In the genomic region with DNA sequence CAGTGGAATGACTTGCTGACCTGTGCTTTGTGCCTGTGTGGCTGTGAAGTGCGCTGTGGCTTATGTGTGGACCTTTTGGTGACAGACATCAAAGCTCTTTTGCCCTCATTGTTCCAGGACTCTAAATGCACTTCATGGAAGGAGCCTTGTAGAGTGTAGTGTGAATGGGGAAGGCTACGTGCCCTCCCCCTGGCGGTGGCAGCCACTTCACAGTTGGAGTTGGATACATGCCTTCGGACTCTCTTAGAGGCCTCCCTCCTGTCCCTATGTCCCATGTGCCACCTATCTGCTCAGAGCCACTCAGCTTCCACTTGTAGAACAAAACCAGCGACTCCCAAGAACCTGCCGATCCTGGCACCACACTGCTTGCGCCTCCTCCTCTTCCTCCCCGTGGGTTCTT, we compare ENCODE assay signal across 17 mouse cellular contexts. TPM values are rescaled to one million over a fixed set of nuclear protein-coding genes. Genes with fewer than 3 reads are reported as not detected.
DNase-seq lines count a peak whose midpoint lies in the region; ATAC-seq and TF ChIP-seq lines count a peak whose summit lies in the region.
"Had no signal": no experiment of that assay in that cellular context is flagged by ENCODE, and none has a peak within 500 bp of the region (broad histone marks: within the 10 kb centered on the region; RNA-seq: fewer than 3 reads in every experiment).

No protein-coding gene starts in this region.

- DNase-seq in cerebellum, postnatal 4 days (ENCODE audit: low spot score in 2 of 2) = no peak
- DNase-seq in left cerebral cortex, adult 2 months (ENCODE audit: extremely low spot score in 1 of 2, low spot score in 2 of 2) = no peak
- DNase-seq in left cerebral cortex, adult 11 months (ENCODE audit: low spot score) = no peak
- peak; percentile 63 for DNase-seq in cerebellum, adult 8-10 months
- DNase-seq in lung, postnatal 0 days (ENCODE audit: low spot score) = peak; percentile 68
- no peak for DNase-seq in thymus, postnatal 25 days
- DNase-seq in kidney, adult 18-20 months = no peak
- DNase-seq: adrenal gland, postnatal 10 days; gastrocnemius, postnatal 36 days; kidney, adult 8-10 months; lung, embryonic 14.5 days; right cerebral cortex, adult 18-20 months had no signal

- WGBS in lung, postnatal 0 days = 54% methylated on average over 8 of the region's 8 CpGs

- H3K4me3 ChIP-seq in left cerebral cortex, adult 2 months = no peak overlapping the region
- no peak overlapping the region for H3K4me3 ChIP-seq in lung, postnatal 0 days (ENCODE audit: low read depth, low read length)
- H3K4me3 ChIP-seq: embryonic facial prominence, embryonic 12.5 days; neural tube, embryonic 15.5 days had no signal

- H3K9ac ChIP-seq in lung, postnatal 0 days (replicated peaks; ENCODE audit: low read depth) = no peak overlapping the region
- H3K9ac ChIP-seq: embryonic facial prominence, embryonic 12.5 days; lung, embryonic 14.5 days; neural tube, embryonic 15.5 days had no signal

- TF ChIP-seq CTCF in left cerebral cortex, adult 2 months (IDR thresholded peaks at IDR 0.05) = peak; percentile 25
- TF ChIP-seq CTCF in lung, postnatal 0 days (IDR thresholded peaks at IDR 0.05) = peak; percentile 56

- peak; percentile 71; the same call in 1 of the 2 replicates for ATAC-seq in cerebellum, adult (ENCODE audit: insufficient number of reproducible peaks, low FRiP score, low TSS enrichment)
- peak; percentile 75 for ATAC-seq in lung, postnatal 0 days
- ATAC-seq: forebrain, embryonic 16.5 days; Patski had no signal

- intact Hi-C loops in left cerebral cortex, adult 2 months (cut with DNase I) = no loop called here

- H3K9me3 ChIP-seq in lung, postnatal 0 days (ENCODE audit: low read length) = no peaks in the 10 kb centered on the region
- H3K9me3 ChIP-seq: embryonic facial prominence, embryonic 12.5 days; neural tube, embryonic 15.5 days had no signal

- no peak overlapping the region for H3K4me2 ChIP-seq in lung, postnatal 0 days (replicated peaks; ENCODE audit: low read depth, low read length)
- H3K4me2 ChIP-seq: embryonic facial prominence, embryonic 12.5 days; lung, embryonic 14.5 days; neural tube, embryonic 15.5 days had no signal

- H3K27ac ChIP-seq in left cerebral cortex, adult 2 months = no peak overlapping the region
- peak overlapping the region; percentile 9; the same call in 1 of the 2 replicates for H3K27ac ChIP-seq in lung, postnatal 0 days (ENCODE audit: low read length)
- H3K27ac ChIP-seq: embryonic facial prominence, embryonic 12.5 days; neural tube, embryonic 15.5 days had no signal

- no peaks in the 10 kb centered on the region for H3K36me3 ChIP-seq in lung, postnatal 0 days (ENCODE audit: insufficient read depth, low read length)
- H3K36me3 ChIP-seq: embryonic facial prominence, embryonic 12.5 days; neural tube, embryonic 15.5 days had no signal

- no peak for TF ChIP-seq EP300 in lung, postnatal 0 days (IDR thresholded peaks at IDR 0.05)

- H3K4me1 ChIP-seq in lung, postnatal 0 days (ENCODE audit: insufficient read depth, low read depth, low read length) = peaks cover 20% of the 10 kb centered on the region; the same call in 1 of the 2 replicates

- no peaks in the 10 kb centered on the region for H3K27me3 ChIP-seq in lung, postnatal 0 days (replicated peaks; ENCODE audit: insufficient read depth, low read length)
- H3K27me3 ChIP-seq: embryonic facial prominence, embryonic 12.5 days; neural tube, embryonic 15.5 days; Patski had no signal

RNA-seq across cellular contexts. Expression of gene Dnm2, which starts 9.1 kb away (rescaled TPM):
- 10 to 100 TPM; 56.1 to 61.0 TPM for total RNA-seq in left cerebral cortex, adult 2 months (2021)
- polyA plus RNA-seq in lung, postnatal 0 days (2015; fragmentation: Nextera tagmentation; extraction: Ambion mirVana) = 79.8 and 81.1 TPM in 2 replicates

RNA-seq across cellular contexts. Expression of gene Qtrt1, which starts 22.1 kb away (rescaled TPM):
- 10 to 100 TPM; 26.2 to 35.7 TPM for total RNA-seq in left cerebral cortex, adult 2 months (2021)
- polyA plus RNA-seq in lung, postnatal 0 days (2015; fragmentation: Nextera tagmentation; extraction: Ambion mirVana) = 17.4 and 20.6 TPM in 2 replicates

Comparison
In these comparisons a context has a peak if more than half of its experiments do, and no peak if none do; other contexts are left out.
1. DNase-seq: peak in cerebellum, adult 8-10 months (single experiment) and lung, postnatal 0 days (single experiment); none in cerebellum, postnatal 4 days (0 of 2), left cerebral cortex, adult 2 months (0 of 2), left cerebral cortex, adult 11 months (single experiment), thymus, postnatal 25 days (single experiment) and kidney, adult 18-20 months (single experiment).